Mouse (Mus musculus) erythroblast, embryonic 14.5 days (primary cell): Measurements from ENCODE around the gene Cyp2c23.

Experiments used
- GATA1 ChIP-seq: IDR thresholded peaks from 2 replicates; pipeline ENCODE4 v1.6.1; 2012; ENCODE audit warnings: low read length, inconsistent platforms, mixed read lengths
- TAL1 ChIP-seq: IDR thresholded peaks from 3 replicates; pipeline ENCODE4 v1.6.1; 2012; ENCODE audit warnings: low read length, inconsistent platforms, mixed read lengths

DNA sequence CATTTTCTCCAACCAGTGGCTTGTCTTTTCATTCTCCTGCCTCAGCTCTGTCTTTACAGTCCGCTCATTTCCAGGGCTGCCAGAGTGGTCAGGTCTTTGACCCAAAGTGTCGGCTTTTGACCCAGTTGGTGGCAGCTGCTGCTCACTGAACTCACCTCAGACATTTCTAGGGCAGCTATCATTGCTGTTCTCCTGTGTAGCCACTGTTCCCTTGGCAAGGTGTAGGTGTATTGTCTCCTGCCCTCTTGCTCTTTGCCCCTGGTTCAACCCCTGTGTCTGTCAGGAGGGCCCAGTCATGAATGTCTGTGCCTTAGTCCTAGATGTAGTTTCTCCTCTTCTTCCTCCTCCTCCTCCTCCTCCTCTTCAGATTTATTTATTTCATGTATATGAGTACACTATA is 24.7 kb downstream of the Cyp2c23 start:
- TF ChIP-seq GATA1: no peak
- TF ChIP-seq TAL1: no peak
